Mouse (Mus musculus) liver, embryonic 15.5 days (tissue): ENCODE measurements around the gene Car10. TPM values are rescaled to one million over a fixed set of nuclear protein-coding genes. Genes with fewer than 3 reads are reported as not detected.

ENCODE experiments used
- ATAC-seq: fragments of 200-750 bp; cut with Nextera tagmentation; 2 replicates; pipeline ENCODE4 v1.8.0; 2017; ENCODE audit warnings: moderate number of reproducible peaks, mild to moderate bottlenecking, moderate library complexity; ENCODE audit not compliant: insufficient read depth
- H3K27ac ChIP-seq: fragments of 300-500 bp; sonication (generic); replicated peaks from 2 replicates; pipeline ENCODE4 v1.5.1; 2015; ENCODE audit warnings: mild to moderate bottlenecking, inconsistent platforms
- H3K27me3 ChIP-seq: fragments of 300-500 bp; sonication (generic); 2 replicates; pipeline ENCODE4 v1.6.1; 2015; ENCODE audit warnings: mild to moderate bottlenecking, inconsistent platforms
- H3K36me3 ChIP-seq: fragments of 300-500 bp; sonication (generic); replicated peaks from 2 replicates; pipeline ENCODE4 v1.6.1; 2015; ENCODE audit warnings: moderate library complexity, mild to moderate bottlenecking, inconsistent platforms
- H3K4me1 ChIP-seq: fragments of 300-500 bp; sonication (generic); replicated peaks from 2 replicates; pipeline ENCODE4 v1.6.1; 2015; ENCODE audit warnings: inconsistent platforms
- H3K4me2 ChIP-seq: fragments of 300-500 bp; sonication (generic); 2 replicates; pipeline ENCODE4 v1.6.1; 2015; ENCODE audit warnings: moderate library complexity, mild to moderate bottlenecking, inconsistent platforms
- H3K4me3 ChIP-seq: fragments of 300-500 bp; sonication (generic); replicated peaks from 2 replicates; pipeline ENCODE4 v1.5.1; 2015; ENCODE audit warnings: mild to moderate bottlenecking, inconsistent platforms
- H3K9ac ChIP-seq: fragments of 300-500 bp; sonication (generic); 2 replicates; pipeline ENCODE4 v1.6.1; 2015; ENCODE audit warnings: moderate library complexity, mild to moderate bottlenecking, inconsistent platforms
- H3K9me3 ChIP-seq: fragments of 300-500 bp; sonication (generic); replicated peaks from 2 replicates; pipeline ENCODE4 v1.6.1; 2016; ENCODE audit warnings: inconsistent platforms
- WGBS: fragments of 180-500 bp; shearing (Covaris S2); methylation state at CpG from one replicate; pipeline ENCODE4 v1.1.7; 2015; ENCODE audit warnings: mixed read lengths; ENCODE audit not compliant: insufficient replicate concordance; 5-methylcytosine and 5-hydroxymethylcytosine counted together
- polyA plus RNA-seq: library from polyadenylated mRNA; unstranded; fragments of >200 nt; fragmentation: Nextera tagmentation; extraction: Ambion mirVana; gene quantifications from 2 replicates; pipeline ENCODE4 v1.2.1, GENCODE M21; 2015

Gene Car10
- polyA plus RNA-seq, 1 experiment from 2014 or later = not detected

- Histone ChIP-seq H3K9me3 (no peaks in the 10 kb centered on the region), H3K27me3 (no peaks in the 10 kb centered on the region)
- WGBS = 44% methylated on average over 4 of the region's 4 CpGs
These were observed 483.5 kb downstream of the Car10 start for GRCm38 (mm10) chr11:93581326-93581725.

GRCm38 (mm10) chr11:93587788-93588187 is 490.0 kb downstream of the Car10 start:
- ATAC-seq = no peak
- no peak overlapping the region for H3K4me2 ChIP-seq
- H3K4me1 ChIP-seq = no peaks in the 10 kb centered on the region
- no peak overlapping the region for H3K9ac ChIP-seq
- H3K4me3 ChIP-seq = no peak overlapping the region
- H3K27me3 ChIP-seq = no peaks in the 10 kb centered on the region
- H3K9me3 ChIP-seq = no peaks in the 10 kb centered on the region
- H3K36me3 ChIP-seq = no peaks in the 10 kb centered on the region
- WGBS = 51% methylated on average over 4 of the region's 4 CpGs
- no peak overlapping the region for H3K27ac ChIP-seq

More at GRCm38 (mm10) chr11:93581326-93581725, 483.5 kb downstream of the Car10 start:
- no peaks in the 10 kb centered on the region for H3K36me3 ChIP-seq
- no peaks in the 10 kb centered on the region for H3K4me1 ChIP-seq
- no peak overlapping the region for H3K27ac ChIP-seq
- ATAC-seq = no peak
- no peak overlapping the region for H3K4me2 ChIP-seq
- no peak overlapping the region for H3K9ac ChIP-seq
- no peak overlapping the region for H3K4me3 ChIP-seq

DNA sequence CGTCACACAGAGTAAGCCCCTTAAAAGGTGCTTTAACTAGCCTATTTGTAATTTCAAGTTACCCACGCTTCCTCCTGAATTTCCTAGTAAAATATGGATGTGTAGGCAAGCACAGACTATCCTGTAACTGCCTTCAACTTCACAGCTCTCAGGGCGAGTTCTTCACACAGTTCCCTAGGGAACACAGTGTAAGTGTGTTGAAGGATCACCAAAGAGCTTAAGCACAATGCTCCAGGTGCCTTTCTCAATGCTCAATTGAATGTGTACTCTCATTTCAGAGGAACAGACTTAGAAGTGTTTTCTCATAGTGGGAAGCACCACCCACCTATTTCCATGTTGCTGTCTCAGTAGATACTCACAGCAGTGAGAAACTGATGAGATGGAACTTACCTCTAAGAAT is 492.8 kb downstream of the Car10 start:
- Histone ChIP-seq H3K36me3 (no peaks in the 10 kb centered on the region), H3K27me3 (no peaks in the 10 kb centered on the region), H3K4me2 (no peak overlapping the region), H3K9me3 (no peaks in the 10 kb centered on the region), H3K4me1 (no peaks in the 10 kb centered on the region), H3K27ac (no peak overlapping the region), H3K4me3 (no peak overlapping the region), H3K9ac (no peak overlapping the region)
- ATAC-seq = no peak
- 47% methylated on average over 3 of the region's 3 CpGs for WGBS

DNA sequence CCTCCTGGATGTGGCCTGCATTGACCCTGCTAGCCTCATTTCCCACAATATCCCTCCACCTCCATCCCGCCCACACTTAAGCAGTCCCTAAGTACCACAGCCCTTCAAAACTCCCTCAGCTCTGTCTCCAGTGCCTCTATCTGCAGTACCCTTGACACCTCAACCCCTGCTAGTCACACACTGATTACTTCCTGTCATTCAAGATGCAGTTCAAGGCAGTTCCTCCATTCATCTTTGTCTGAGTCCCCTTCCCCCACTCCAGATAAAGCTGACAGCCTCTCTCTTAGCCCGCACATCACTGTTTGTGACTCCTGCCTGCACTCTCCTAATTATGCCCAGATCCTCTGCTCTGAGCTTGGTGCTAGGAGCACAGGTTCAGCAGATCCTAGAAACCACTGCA is 496.2 kb downstream of the Car10 start:
- Histone ChIP-seq H3K4me1 (no peaks in the 10 kb centered on the region), H3K27ac (no peak overlapping the region), H3K4me2 (no peak overlapping the region), H3K4me3 (no peak overlapping the region), H3K27me3 (no peaks in the 10 kb centered on the region), H3K9ac (no peak overlapping the region), H3K9me3 (no peaks in the 10 kb centered on the region), H3K36me3 (no peaks in the 10 kb centered on the region)
- 13% methylated on average over 2 of the region's 2 CpGs for WGBS
- ATAC-seq = no peak

DNA sequence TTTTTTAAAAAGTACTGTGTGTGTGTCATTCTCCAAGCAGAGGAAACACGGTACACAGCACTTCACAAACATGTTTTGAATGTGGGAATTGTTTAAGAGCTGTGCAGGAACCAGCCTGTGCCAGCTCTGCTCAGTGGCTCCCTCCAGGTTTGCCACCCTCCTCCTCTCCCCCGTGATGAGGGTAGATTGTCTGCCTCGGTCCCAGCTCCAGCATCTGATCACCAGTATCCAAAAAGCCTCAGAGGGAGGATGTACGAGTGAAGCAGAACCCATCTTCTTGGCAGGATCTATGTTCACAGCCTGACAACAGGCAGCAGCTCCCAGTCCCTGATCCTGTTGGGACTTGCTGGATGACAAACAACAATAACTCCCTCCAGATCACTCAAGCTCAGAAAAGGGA is 500.3 kb downstream of the Car10 start:
- 52% methylated on average over 4 of the region's 4 CpGs for WGBS

DNA sequence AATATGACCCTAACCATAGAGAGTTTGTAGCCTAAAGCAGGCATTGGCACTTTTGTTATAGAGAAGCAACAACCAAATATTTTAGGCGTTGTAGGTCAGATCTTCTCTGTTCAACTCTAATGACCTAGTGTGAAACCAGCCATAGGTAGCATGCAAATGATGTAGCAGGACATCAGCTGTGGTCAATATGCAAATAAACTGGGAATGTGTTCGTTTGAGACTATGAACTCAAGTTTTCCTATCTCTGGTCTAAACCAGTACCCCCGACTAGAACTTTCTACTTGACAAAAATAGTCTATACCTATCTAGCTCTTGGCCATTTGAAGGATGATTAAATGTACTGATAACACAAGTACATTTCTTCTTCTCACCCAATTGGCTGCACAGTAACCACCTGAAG is 501.9 kb downstream of the Car10 start:
- no peak overlapping the region for H3K27ac ChIP-seq
- H3K27me3 ChIP-seq = no peaks in the 10 kb centered on the region
- no peak overlapping the region for H3K4me3 ChIP-seq
- no peak overlapping the region for H3K9ac ChIP-seq
- no peaks in the 10 kb centered on the region for H3K4me1 ChIP-seq
- WGBS = 53% methylated on average over 3 of the region's 3 CpGs
- H3K36me3 ChIP-seq = no peaks in the 10 kb centered on the region
- no peak for ATAC-seq
- H3K4me2 ChIP-seq = no peak overlapping the region
- H3K9me3 ChIP-seq = no peaks in the 10 kb centered on the region

More for the DNA sequence above, 500.3 kb downstream of the Car10 start:
- Histone ChIP-seq H3K9ac (no peak overlapping the region), H3K4me1 (no peaks in the 10 kb centered on the region), H3K27me3 (no peaks in the 10 kb centered on the region), H3K4me3 (no peak overlapping the region), H3K27ac (no peak overlapping the region), H3K9me3 (no peaks in the 10 kb centered on the region), H3K36me3 (no peaks in the 10 kb centered on the region), H3K4me2 (no peak overlapping the region)
- ATAC-seq = no peak

- 82% methylated on average over 1 of the region's 1 CpGs for WGBS
- H3K4me2 ChIP-seq = no peak overlapping the region
These were observed 505.7 kb downstream of the Car10 start for GRCm38 (mm10) chr11:93603575-93603974.

DNA sequence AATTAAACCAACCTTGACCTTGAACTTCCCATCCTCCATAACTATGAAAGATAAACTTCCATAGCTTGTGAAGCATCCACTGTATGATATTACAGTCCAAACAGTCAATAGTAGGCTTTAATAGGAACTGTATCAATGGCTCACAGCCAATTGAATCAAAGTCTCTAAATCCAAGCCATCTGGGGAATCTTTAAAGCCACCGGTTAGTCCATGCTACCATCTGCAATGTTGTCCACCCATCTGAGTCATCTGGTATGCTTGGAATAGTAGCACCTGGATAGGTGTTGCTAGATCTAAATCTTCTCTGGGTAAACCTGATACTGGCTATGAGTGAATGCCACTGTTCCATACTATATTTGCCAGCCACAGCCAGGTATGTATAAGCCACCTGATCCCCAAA is 509.3 kb downstream of the Car10 start:
- Histone ChIP-seq H3K36me3 (no peaks in the 10 kb centered on the region), H3K4me2 (no peak overlapping the region), H3K4me3 (no peak overlapping the region), H3K4me1 (no peaks in the 10 kb centered on the region), H3K27ac (no peak overlapping the region), H3K9me3 (no peaks in the 10 kb centered on the region), H3K9ac (no peak overlapping the region), H3K27me3 (no peaks in the 10 kb centered on the region)
- ATAC-seq = no peak
- 87% methylated on average over 1 of the region's 1 CpGs for WGBS

More at GRCm38 (mm10) chr11:93603575-93603974, 505.7 kb downstream of the Car10 start:
- no peak overlapping the region for H3K27ac ChIP-seq
- H3K36me3 ChIP-seq = no peaks in the 10 kb centered on the region
- no peak for ATAC-seq
- H3K4me3 ChIP-seq = no peak overlapping the region
- no peaks in the 10 kb centered on the region for H3K9me3 ChIP-seq
- H3K4me1 ChIP-seq = no peaks in the 10 kb centered on the region
- H3K9ac ChIP-seq = no peak overlapping the region
- H3K27me3 ChIP-seq = no peaks in the 10 kb centered on the region

- H3K9me3 ChIP-seq = no peaks in the 10 kb centered on the region
- H3K9ac ChIP-seq = no peak overlapping the region
- ATAC-seq = no peak
- H3K27ac ChIP-seq = no peak overlapping the region
- H3K4me1 ChIP-seq = no peaks in the 10 kb centered on the region
- WGBS = 55% methylated on average over 7 of the region's 7 CpGs
- H3K36me3 ChIP-seq = no peaks in the 10 kb centered on the region
- H3K4me3 ChIP-seq = no peak overlapping the region
- no peaks in the 10 kb centered on the region for H3K27me3 ChIP-seq
- no peak overlapping the region for H3K4me2 ChIP-seq
These were observed 510.9 kb downstream of the Car10 start for GRCm38 (mm10) chr11:93608716-93609115.

DNA sequence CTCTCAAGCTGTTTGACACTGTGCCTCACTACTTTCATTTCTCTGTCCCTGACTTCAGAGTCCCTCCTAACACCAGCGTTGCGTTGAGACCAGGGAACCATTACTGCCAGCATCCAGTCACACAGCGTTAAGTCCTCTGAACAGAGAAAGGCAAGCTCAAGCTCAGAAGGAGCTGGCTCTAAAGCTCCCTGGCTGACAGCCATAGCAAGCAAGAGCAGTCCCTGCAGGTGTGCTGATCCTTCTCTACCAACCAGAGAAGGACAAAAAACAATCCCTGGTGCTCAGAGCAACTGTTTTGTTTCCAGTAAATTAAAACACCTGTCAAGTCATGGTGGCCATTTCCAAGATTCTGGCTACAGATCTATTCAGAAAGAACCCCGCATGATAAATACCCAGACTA is 514.2 kb downstream of the Car10 start:
- Histone ChIP-seq H3K4me3 (no peak overlapping the region), H3K36me3 (no peaks in the 10 kb centered on the region), H3K4me1 (no peaks in the 10 kb centered on the region), H3K9me3 (no peaks in the 10 kb centered on the region), H3K27me3 (no peaks in the 10 kb centered on the region), H3K27ac (no peak overlapping the region), H3K4me2 (no peak overlapping the region), H3K9ac (no peak overlapping the region)
- no peak for ATAC-seq
- 74% methylated on average over 4 of the region's 4 CpGs for WGBS

DNA sequence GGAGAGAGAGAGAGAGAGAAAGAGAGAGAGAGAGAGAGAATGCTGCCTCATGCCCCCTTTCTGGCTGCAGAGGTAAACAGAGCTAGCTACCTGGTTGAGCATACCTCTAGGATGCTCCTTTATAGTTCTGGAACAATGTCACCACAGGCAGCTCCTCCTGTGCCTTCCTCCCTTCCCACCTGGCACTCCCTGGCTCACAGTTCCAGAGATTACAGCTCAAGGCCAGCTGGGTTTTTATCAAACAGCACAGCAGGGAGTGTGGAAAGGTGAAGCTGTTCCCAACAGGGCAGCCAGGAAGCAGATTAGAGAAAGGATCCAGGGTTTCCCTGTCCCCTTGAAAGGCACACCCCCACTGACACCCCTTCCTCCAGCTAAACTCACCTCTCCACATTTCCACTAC is 517.0 kb downstream of the Car10 start:
- Histone ChIP-seq H3K27ac (no peak overlapping the region), H3K4me2 (no peak overlapping the region)
- ATAC-seq = no peak

DNA sequence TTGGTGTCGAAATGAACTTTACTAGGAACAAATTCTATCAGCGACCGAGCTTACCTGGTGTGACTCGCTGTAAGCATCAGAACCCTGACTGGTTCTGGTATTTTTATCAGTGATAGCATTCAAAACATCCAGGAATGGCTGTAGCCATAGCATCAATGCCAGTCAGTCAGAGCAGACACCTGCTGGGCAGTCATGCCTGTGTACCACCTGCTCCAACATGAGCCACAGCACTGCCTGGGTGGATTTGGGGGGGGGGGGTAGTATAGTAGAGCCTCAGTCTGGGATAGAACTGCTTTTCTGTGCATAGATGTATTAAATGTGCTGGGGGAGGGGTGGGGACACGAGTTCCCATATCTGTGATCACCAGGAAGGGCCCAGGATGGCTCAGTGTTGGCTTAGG is 525.8 kb downstream of the Car10 start:
- WGBS = 59% methylated on average over 5 of the region's 5 CpGs
- no peaks in the 10 kb centered on the region for H3K4me1 ChIP-seq
- H3K9ac ChIP-seq = no peak overlapping the region
- H3K27ac ChIP-seq = no peak overlapping the region
- no peak overlapping the region for H3K4me3 ChIP-seq
- no peak for ATAC-seq
- H3K4me2 ChIP-seq = no peak overlapping the region
- H3K36me3 ChIP-seq = no peaks in the 10 kb centered on the region
- H3K9me3 ChIP-seq = no peaks in the 10 kb centered on the region
- no peaks in the 10 kb centered on the region for H3K27me3 ChIP-seq

More for the DNA sequence above, 517.0 kb downstream of the Car10 start:
- Histone ChIP-seq H3K9me3 (no peaks in the 10 kb centered on the region), H3K36me3 (no peaks in the 10 kb centered on the region), H3K4me1 (no peaks in the 10 kb centered on the region), H3K27me3 (no peaks in the 10 kb centered on the region), H3K9ac (no peak overlapping the region), H3K4me3 (no peak overlapping the region)
